Comparison of ENCODE assay signal across 26 mouse cellular contexts in the genomic region with DNA sequence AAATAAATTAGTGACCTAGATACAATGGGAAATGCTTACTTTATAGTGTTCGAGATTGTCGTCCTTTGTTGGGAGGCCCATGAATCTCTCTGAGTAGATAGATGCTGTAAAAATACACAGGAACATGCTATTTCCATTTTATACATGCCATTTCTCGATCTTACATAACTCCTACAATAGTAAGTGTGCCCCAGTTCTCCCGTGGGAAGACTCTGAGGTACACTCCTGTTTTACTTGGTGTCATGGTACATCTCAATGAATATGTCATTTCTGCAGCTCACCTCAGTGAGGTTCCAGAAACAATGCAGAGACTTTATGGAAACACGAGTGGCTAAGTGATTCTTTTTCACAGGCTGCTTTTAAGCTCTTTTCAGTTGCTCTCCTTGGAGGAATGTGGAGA. TPM values are rescaled to one million over a fixed set of nuclear protein-coding genes. Genes with fewer than 3 reads are reported as not detected.
DNase-seq lines count a peak whose midpoint lies in the region; ATAC-seq lines count a peak whose summit lies in the region.
"Had no signal": no experiment of that assay in that cellular context is flagged by ENCODE, and none has a peak within 500 bp of the region (broad histone marks: within the 10 kb centered on the region; RNA-seq: fewer than 3 reads in every experiment).

No protein-coding gene starts in this region.

- H3K4me3 ChIP-seq in forebrain, embryonic 15.5 days, result no peak overlapping the region
- no peak overlapping the region for H3K4me3 ChIP-seq in forebrain, embryonic 11.5 days (ENCODE audit: low read depth, low read length)
- H3K4me3 ChIP-seq in limb, embryonic 13.5 days, result no peak overlapping the region
- H3K4me3 ChIP-seq in limb, embryonic 10.5 days, result no peak overlapping the region
- H3K4me3 ChIP-seq: embryonic facial prominence, embryonic 10.5 days; embryonic facial prominence, embryonic 13.5 days; erythroblast, embryonic 14.5 days; gastrocnemius, adult 2 months; hindbrain, embryonic 12.5 days; hindbrain, embryonic 15.5 days had no signal

- DNase-seq in forebrain, embryonic 11.5 days (ENCODE audit: low spot score), result no peak
- DNase-seq in frontal cortex, adult 2 months (ENCODE audit: extremely low spot score in 1 of 2, low spot score in 1 of 2), result no peak
- no peak for DNase-seq in limb, embryonic 10.5 days (ENCODE audit: low spot score)
- no peak for DNase-seq in spleen, postnatal 14 days (ENCODE audit: low spot score in 2 of 2)
- DNase-seq: adrenal gland, postnatal 10 days; adrenal gland, postnatal 36 days; cerebellum, adult 11 months; cerebellum, adult 2 months; cerebellum, adult 9-11 months; cerebellum, postnatal 25 days; embryo, embryonic 11 days; gastrocnemius, adult 2 months; gastrocnemius, postnatal 14 days; heart, adult 11 months had no signal

- H3K9ac ChIP-seq in forebrain, embryonic 15.5 days (replicated peaks), result no peak overlapping the region
- H3K9ac ChIP-seq in forebrain, embryonic 11.5 days (ENCODE audit: low read length), result no peak overlapping the region
- no peak overlapping the region for H3K9ac ChIP-seq in limb, embryonic 13.5 days
- H3K9ac ChIP-seq: embryonic facial prominence, embryonic 13.5 days; hindbrain, embryonic 12.5 days; hindbrain, embryonic 15.5 days had no signal

- H3K9me3 ChIP-seq in forebrain, embryonic 15.5 days, result no peaks in the 10 kb centered on the region
- no peaks in the 10 kb centered on the region for H3K9me3 ChIP-seq in forebrain, embryonic 11.5 days (ENCODE audit: control insufficient read depth, low read length)
- H3K9me3 ChIP-seq in limb, embryonic 13.5 days, result no peaks in the 10 kb centered on the region
- H3K9me3 ChIP-seq in limb, embryonic 10.5 days (replicated peaks), result no peaks in the 10 kb centered on the region
- H3K9me3 ChIP-seq: embryonic facial prominence, embryonic 10.5 days; embryonic facial prominence, embryonic 13.5 days; hindbrain, embryonic 12.5 days; hindbrain, embryonic 15.5 days had no signal

- no peaks in the 10 kb centered on the region for H3K36me3 ChIP-seq in forebrain, embryonic 15.5 days
- no peaks in the 10 kb centered on the region for H3K36me3 ChIP-seq in forebrain, embryonic 11.5 days (ENCODE audit: control insufficient read depth, insufficient read depth, low read length)
- no peaks in the 10 kb centered on the region for H3K36me3 ChIP-seq in limb, embryonic 13.5 days
- no peaks in the 10 kb centered on the region for H3K36me3 ChIP-seq in limb, embryonic 10.5 days
- H3K36me3 ChIP-seq: embryonic facial prominence, embryonic 10.5 days; embryonic facial prominence, embryonic 13.5 days; hindbrain, embryonic 12.5 days; hindbrain, embryonic 15.5 days had no signal

- 77% methylated on average over 5 of the region's 5 CpGs for WGBS in forebrain, embryonic 15.5 days
- 81% methylated on average over 5 of the region's 5 CpGs for WGBS in forebrain, embryonic 11.5 days
- WGBS in limb, embryonic 13.5 days, result 74% methylated on average over 5 of the region's 5 CpGs
- 82% methylated on average over 5 of the region's 5 CpGs for WGBS in limb, embryonic 10.5 days

- no peaks in the 10 kb centered on the region for H3K27me3 ChIP-seq in forebrain, embryonic 15.5 days
- H3K27me3 ChIP-seq in forebrain, embryonic 11.5 days (ENCODE audit: control insufficient read depth, insufficient read depth, low read length), result no peaks in the 10 kb centered on the region
- 0 out of 2 replicates have a peak, but pooled peaks cover 2% of the 10 kb centered on the region for H3K27me3 ChIP-seq in limb, embryonic 13.5 days
- no peaks in the 10 kb centered on the region for H3K27me3 ChIP-seq in limb, embryonic 10.5 days (ENCODE audit: low read depth, poor library complexity, severe bottlenecking)
- H3K27me3 ChIP-seq: embryonic facial prominence, embryonic 13.5 days; hindbrain, embryonic 12.5 days; hindbrain, embryonic 15.5 days had no signal

- H3K27ac ChIP-seq in forebrain, embryonic 15.5 days (replicated peaks), result peak overlapping the region; percentile 1; the same call in 1 of the 2 replicates
- no peak overlapping the region for H3K27ac ChIP-seq in forebrain, embryonic 11.5 days (ENCODE audit: low read depth, low read length)
- H3K27ac ChIP-seq in limb, embryonic 13.5 days, result peak overlapping the region; percentile 44; the same call in 1 of the 2 replicates
- no peak overlapping the region for H3K27ac ChIP-seq in limb, embryonic 10.5 days
- H3K27ac ChIP-seq: embryonic facial prominence, embryonic 10.5 days; embryonic facial prominence, embryonic 13.5 days; gastrocnemius, adult 2 months; hindbrain, embryonic 12.5 days; hindbrain, embryonic 15.5 days had no signal

- no peak for ATAC-seq in forebrain, embryonic 15.5 days (replicated peaks)
- no peak for ATAC-seq in forebrain, embryonic 11.5 days (replicated peaks; ENCODE audit: low FRiP score)
- peak; percentile 53 for ATAC-seq in frontal cortex, adult (ENCODE audit: low TSS enrichment)
- ATAC-seq in limb, embryonic 13.5 days (ENCODE audit: low FRiP score, low read depth), result no peak
- ATAC-seq: activated CD4-positive, CD25-positive, alpha-beta regulatory T cell, adult 4 months had no signal

- peaks cover 27% of the 10 kb centered on the region for H3K4me1 ChIP-seq in forebrain, embryonic 15.5 days
- no peaks in the 10 kb centered on the region for H3K4me1 ChIP-seq in forebrain, embryonic 11.5 days (replicated peaks; ENCODE audit: control insufficient read depth, insufficient read depth, low read length)
- H3K4me1 ChIP-seq in limb, embryonic 13.5 days, result peaks cover 21% of the 10 kb centered on the region
- H3K4me1 ChIP-seq in limb, embryonic 10.5 days, result no peaks in the 10 kb centered on the region
- H3K4me1 ChIP-seq: embryonic facial prominence, embryonic 10.5 days; embryonic facial prominence, embryonic 13.5 days; hindbrain, embryonic 12.5 days; hindbrain, embryonic 15.5 days had no signal

- H3K4me2 ChIP-seq in forebrain, embryonic 15.5 days (replicated peaks), result no peak overlapping the region
- H3K4me2 ChIP-seq in forebrain, embryonic 11.5 days (ENCODE audit: low read depth, low read length, severe bottlenecking), result no peak overlapping the region
- no peak overlapping the region for H3K4me2 ChIP-seq in limb, embryonic 13.5 days (replicated peaks)
- H3K4me2 ChIP-seq: embryonic facial prominence, embryonic 13.5 days; heart, embryonic 11.5 days; hindbrain, embryonic 12.5 days; hindbrain, embryonic 15.5 days had no signal

RNA-seq across cellular contexts. Expression of a gene that starts 19.9 kb away (rescaled TPM):
- 3.5 and 3.8 TPM in 2 replicates for polyA plus RNA-seq in forebrain, embryonic 15.5 days (2015; fragmentation: Nextera tagmentation; extraction: Ambion mirVana)
- polyA plus RNA-seq in forebrain, embryonic 11.5 days (2014; fragmentation: Nextera tagmentation; extraction: Ambion mirVana), result not detected in 2 replicates
- polyA plus RNA-seq in frontal cortex, adult 2 months (2012; rRNA removed), result 0.08 and 0.13 TPM in 2 replicates
- polyA plus RNA-seq in limb, embryonic 13.5 days (2015; fragmentation: Nextera tagmentation; extraction: Ambion mirVana), result 0.27 and 0.29 TPM in 2 replicates
- 0.18 TPM in 1 of 2 replicates, not detected in the other for polyA plus RNA-seq in limb, embryonic 10.5 days (2016; fragmentation: Nextera tagmentation; extraction: Ambion mirVana)
- polyA plus RNA-seq: activated CD4-positive, CD25-positive, alpha-beta regulatory T cell, adult 4 months; cerebellum, adult 2 months; embryonic facial prominence, embryonic 10.5 days; embryonic facial prominence, embryonic 13.5 days; erythroblast, embryonic 14.5 days; heart, embryonic 14.5 days; heart, postnatal 0 days; hindbrain, embryonic 12.5 days had no signal

Comparison
In these comparisons a context has a peak if more than half of its experiments do, and no peak if none do; other contexts are left out.
1. H3K27ac ChIP-seq: peak in forebrain, embryonic 15.5 days (single experiment) and limb, embryonic 13.5 days (single experiment); none in forebrain, embryonic 11.5 days (single experiment) and limb, embryonic 10.5 days (single experiment).